Mouse (Mus musculus) heart, embryonic 15.5 days (tissue): ENCODE results near the gene Tiam1. TPM values are rescaled to one million over a fixed set of nuclear protein-coding genes. Genes with fewer than 3 reads are reported as not detected.

Experiments used
- ATAC-seq: fragments of 200-750 bp; cut with Nextera tagmentation; replicated peaks from 2 replicates; pipeline ENCODE4 v1.8.0; 2017; ENCODE audit warnings: low read depth, moderate TSS enrichment; ENCODE audit not compliant: insufficient number of reproducible peaks, insufficient read depth, low FRiP score
- H3K27ac ChIP-seq: fragments of 300-500 bp; sonication (generic); 2 replicates; pipeline ENCODE4 v1.5.1; 2015; ENCODE audit warnings: mild to moderate bottlenecking, inconsistent platforms
- H3K27me3 ChIP-seq: fragments of 300-500 bp; sonication (generic); 2 replicates; pipeline ENCODE4 v1.6.1; 2015; ENCODE audit warnings: inconsistent platforms
- H3K36me3 ChIP-seq: fragments of 300-500 bp; sonication (generic); 2 replicates; pipeline ENCODE4 v1.6.1; 2015; ENCODE audit warnings: mild to moderate bottlenecking, inconsistent platforms
- H3K4me1 ChIP-seq: fragments of 300-500 bp; sonication (generic); replicated peaks from 2 replicates; pipeline ENCODE4 v1.6.1; 2015; ENCODE audit warnings: inconsistent platforms
- H3K4me2 ChIP-seq: fragments of 300-500 bp; sonication (generic); 2 replicates; pipeline ENCODE4 v1.6.1; 2015; ENCODE audit warnings: inconsistent platforms, mild to moderate bottlenecking, moderate library complexity
- H3K4me3 ChIP-seq: fragments of 300-500 bp; sonication (generic); 2 replicates; pipeline ENCODE4 v1.5.1; 2015; ENCODE audit warnings: mild to moderate bottlenecking, inconsistent platforms
- H3K9ac ChIP-seq: fragments of 300-500 bp; sonication (generic); 2 replicates; pipeline ENCODE4 v1.6.1; 2015; ENCODE audit warnings: mild to moderate bottlenecking, inconsistent platforms
- H3K9me3 ChIP-seq: fragments of 300-500 bp; sonication (generic); replicated peaks from 2 replicates; pipeline ENCODE4 v1.6.1; 2016; ENCODE audit warnings: inconsistent platforms
- WGBS: fragments of 180-500 bp; shearing (Covaris S2); methylation state at CpG from one replicate; pipeline ENCODE4 v1.1.7; 2015; ENCODE audit warnings: mixed read lengths; 5-methylcytosine and 5-hydroxymethylcytosine counted together
- polyA plus RNA-seq: library from polyadenylated mRNA; unstranded; fragments of >200 nt; fragmentation: Nextera tagmentation; extraction: Ambion mirVana; gene quantifications from 2 replicates; pipeline ENCODE4 v1.2.1, GENCODE M21; 2015

Tiam1 gene
- polyA plus RNA-seq, 1 experiment from 2014 or later: 7.6 TPM

GRCm38 (mm10) chr16:89830221-89830648 lies 313.3 kb downstream of the Tiam1 start:
- Histone ChIP-seq H3K4me1 (peaks cover 34% of the 10 kb centered on the region), H3K4me2 (peak overlapping the region; percentile 53), H3K4me3 (peak overlapping the region; percentile 23), H3K9ac (peak overlapping the region; percentile 1; the same call in 1 of the 2 replicates), H3K36me3 (no peaks in the 10 kb centered on the region), H3K27ac (peak overlapping the region; percentile 61), H3K27me3 (no peaks in the 10 kb centered on the region), H3K9me3 (no peaks in the 10 kb centered on the region)
- WGBS: 19% methylated on average over 15 of the region's 15 CpGs
- peak; percentile 76 for ATAC-seq

DNA sequence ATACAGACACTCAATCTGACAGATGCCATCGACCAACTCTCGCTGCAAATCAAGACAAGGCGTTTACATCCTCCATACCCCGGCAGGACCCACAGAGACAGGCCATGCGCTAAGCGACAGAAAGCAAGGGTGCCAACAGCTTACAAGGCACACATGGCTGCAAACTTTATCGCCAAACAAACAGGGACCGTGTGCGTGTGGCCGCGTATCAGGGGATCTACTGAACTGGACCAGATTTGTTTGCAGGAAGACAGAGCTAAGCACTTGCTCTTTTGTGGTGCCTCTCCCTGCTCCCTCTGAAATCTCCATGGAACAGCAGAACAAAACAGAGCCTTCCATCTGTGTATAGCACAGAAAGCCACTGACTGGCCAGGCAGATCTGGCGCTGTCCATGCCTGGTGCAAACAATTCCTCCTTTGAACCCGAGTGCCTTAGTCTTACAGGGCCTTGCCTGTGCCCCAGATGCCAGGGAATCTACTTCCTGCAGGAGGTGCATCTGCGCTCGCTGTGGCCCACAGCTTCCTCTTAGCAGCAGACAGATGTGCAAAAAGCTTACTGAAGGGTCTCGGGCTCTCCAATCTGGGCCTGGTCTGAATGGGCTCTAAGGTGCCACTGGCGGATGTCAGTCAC lies 316.0 kb downstream of the Tiam1 start:
- no peak for ATAC-seq
- Histone ChIP-seq H3K9me3 (no peaks in the 10 kb centered on the region), H3K36me3 (no peaks in the 10 kb centered on the region), H3K9ac (no peak overlapping the region), H3K27me3 (no peaks in the 10 kb centered on the region), H3K4me2 (no peak overlapping the region), H3K27ac (0 out of 2 replicates have a peak overlapping the region, but pooled peaks have one; percentile 12), H3K4me1 (peaks cover 34% of the 10 kb centered on the region), H3K4me3 (no peak overlapping the region)
- 55% methylated on average over 17 of the region's 17 CpGs for WGBS

- 36% methylated on average over 12 of the region's 12 CpGs for WGBS
- Histone ChIP-seq H3K4me2 (no peak overlapping the region), H3K4me1 (peaks cover 31% of the 10 kb centered on the region)
Measured at GRCm38 (mm10) chr16:89825875-89826274, 317.7 kb downstream of the Tiam1 start.

GRCm38 (mm10) chr16:89822882-89823281 lies 320.7 kb downstream of the Tiam1 start:
- WGBS: 88% methylated on average over 6 of the region's 6 CpGs
- no peaks in the 10 kb centered on the region for H3K9me3 ChIP-seq
- H3K9ac ChIP-seq: no peak overlapping the region

More at GRCm38 (mm10) chr16:89825875-89826274, 317.7 kb downstream of the Tiam1 start:
- Histone ChIP-seq H3K9ac (no peak overlapping the region), H3K9me3 (no peaks in the 10 kb centered on the region), H3K27ac (no peak overlapping the region), H3K36me3 (no peaks in the 10 kb centered on the region), H3K4me3 (no peak overlapping the region), H3K27me3 (no peaks in the 10 kb centered on the region)
- no peak; the same call in 1 of the 2 replicates for ATAC-seq

DNA sequence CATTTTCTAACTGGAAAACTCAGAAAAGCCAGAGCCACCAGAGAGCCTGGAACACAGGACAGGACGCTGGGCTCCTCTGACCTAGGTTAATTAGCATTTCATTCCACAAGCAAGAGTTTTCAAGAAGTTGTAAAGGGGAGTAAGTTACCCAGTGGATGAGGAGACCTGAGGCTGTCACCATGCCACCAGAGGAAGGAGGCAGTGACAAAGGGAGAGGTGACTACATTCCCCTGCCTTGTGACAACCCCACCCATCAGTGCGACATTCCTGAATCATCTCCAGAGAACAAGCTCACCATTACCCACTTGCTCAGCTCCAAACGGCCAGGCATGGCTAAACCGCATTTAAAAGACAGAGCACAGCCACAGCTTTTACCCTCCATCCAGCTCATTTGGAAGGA lies 324.9 kb downstream of the Tiam1 start:
- no peak overlapping the region for H3K9ac ChIP-seq
- peaks cover 26% of the 10 kb centered on the region for H3K4me1 ChIP-seq
- H3K36me3 ChIP-seq: no peaks in the 10 kb centered on the region
- H3K4me3 ChIP-seq: peak overlapping the region; percentile 50
- 0 out of 2 replicates have a peak, but pooled peaks cover 11% of the 10 kb centered on the region for H3K27me3 ChIP-seq
- peak overlapping the region; percentile 93 for H3K4me2 ChIP-seq
- ATAC-seq: no peak
- no peaks in the 10 kb centered on the region for H3K9me3 ChIP-seq
- no peak overlapping the region for H3K27ac ChIP-seq
- WGBS: 34% methylated on average over 4 of the region's 4 CpGs

More at GRCm38 (mm10) chr16:89822882-89823281, 320.7 kb downstream of the Tiam1 start:
- H3K4me3 ChIP-seq: no peak overlapping the region
- H3K4me1 ChIP-seq: peaks cover 19% of the 10 kb centered on the region
- H3K27ac ChIP-seq: no peak overlapping the region
- H3K27me3 ChIP-seq: 0 out of 2 replicates have a peak, but pooled peaks cover 11% of the 10 kb centered on the region
- no peaks in the 10 kb centered on the region for H3K36me3 ChIP-seq
- no peak overlapping the region for H3K4me2 ChIP-seq
- no peak for ATAC-seq

DNA sequence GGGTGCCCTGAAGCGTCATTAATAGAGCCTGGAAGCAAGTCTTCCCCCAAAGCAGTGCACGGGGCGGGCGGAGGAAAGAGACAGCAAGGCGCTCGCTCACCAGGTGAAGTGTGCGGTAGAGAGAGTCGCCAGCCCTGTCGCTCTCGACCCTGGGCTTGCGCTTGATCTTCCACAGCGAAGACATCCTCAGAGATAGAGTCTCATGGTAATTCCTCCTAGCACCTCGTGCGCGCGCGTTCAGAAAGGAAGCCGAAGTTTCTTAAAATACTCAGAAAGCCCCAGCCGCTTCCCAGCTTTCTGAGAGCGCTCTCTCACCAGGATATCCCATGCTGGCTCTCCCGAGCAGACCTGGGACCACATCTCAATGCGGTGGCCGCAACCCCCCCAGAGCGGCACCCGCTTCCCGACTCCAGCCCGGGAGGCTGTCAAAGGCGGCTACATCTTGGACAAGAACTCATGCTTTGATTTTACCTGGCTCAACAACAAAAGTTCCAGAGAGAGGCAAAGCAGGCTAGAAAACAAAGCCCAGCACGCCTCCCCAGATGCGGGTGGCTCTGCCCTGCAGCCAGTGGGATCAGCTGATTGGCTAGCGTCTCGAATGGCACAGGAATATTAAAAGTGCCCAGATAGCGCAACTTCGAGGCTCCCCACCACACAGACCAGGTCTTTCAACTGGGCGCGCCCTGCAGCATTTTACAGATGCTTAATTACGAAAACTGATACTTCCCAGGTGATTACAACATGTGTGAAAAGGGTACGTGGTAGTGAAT lies 325.5 kb downstream of the Tiam1 start:
- 0 out of 2 replicates have a peak, but pooled peaks have one; percentile 37 for ATAC-seq
- WGBS: 4% methylated on average over 38 of the region's 38 CpGs
- peak overlapping the region; percentile 93 for H3K4me2 ChIP-seq
- H3K36me3 ChIP-seq: no peaks in the 10 kb centered on the region
- peaks cover 26% of the 10 kb centered on the region for H3K4me1 ChIP-seq
- H3K27ac ChIP-seq: no peak overlapping the region
- H3K9ac ChIP-seq: peak overlapping the region; percentile 49
- H3K27me3 ChIP-seq: 0 out of 2 replicates have a peak, but pooled peaks cover 11% of the 10 kb centered on the region
- H3K4me3 ChIP-seq: peak overlapping the region; percentile 50
- no peaks in the 10 kb centered on the region for H3K9me3 ChIP-seq

DNA sequence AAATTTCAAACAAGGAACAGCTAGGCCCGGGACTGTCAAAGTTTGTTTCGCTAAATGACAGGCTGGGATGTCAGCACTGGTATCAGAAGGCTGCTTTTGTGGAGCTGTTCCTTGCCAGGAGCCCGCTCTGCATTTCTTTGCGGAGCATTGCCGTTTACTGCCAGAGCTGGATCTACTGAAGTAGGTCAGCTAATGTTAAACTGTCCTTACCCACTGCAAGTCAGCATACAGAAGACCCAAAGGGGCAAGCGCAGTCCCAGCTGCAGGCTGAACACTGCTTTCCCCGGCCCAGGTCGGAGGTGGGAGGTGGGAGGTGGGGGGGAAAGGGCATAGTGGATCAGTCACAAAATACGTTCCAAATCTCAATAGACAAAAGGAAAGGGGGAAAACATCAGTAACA lies 326.3 kb downstream of the Tiam1 start:
- Histone ChIP-seq H3K36me3 (no peaks in the 10 kb centered on the region), H3K4me3 (peak overlapping the region; percentile 50), H3K27ac (no peak overlapping the region), H3K9ac (0 out of 2 replicates have a peak overlapping the region, but pooled peaks have one; percentile 17), H3K27me3 (0 out of 2 replicates have a peak, but pooled peaks cover 11% of the 10 kb centered on the region), H3K4me1 (peaks cover 26% of the 10 kb centered on the region), H3K4me2 (peak overlapping the region; percentile 93), H3K9me3 (no peaks in the 10 kb centered on the region)
- ATAC-seq: no peak
- WGBS: 17% methylated on average over 9 of the region's 9 CpGs

DNA sequence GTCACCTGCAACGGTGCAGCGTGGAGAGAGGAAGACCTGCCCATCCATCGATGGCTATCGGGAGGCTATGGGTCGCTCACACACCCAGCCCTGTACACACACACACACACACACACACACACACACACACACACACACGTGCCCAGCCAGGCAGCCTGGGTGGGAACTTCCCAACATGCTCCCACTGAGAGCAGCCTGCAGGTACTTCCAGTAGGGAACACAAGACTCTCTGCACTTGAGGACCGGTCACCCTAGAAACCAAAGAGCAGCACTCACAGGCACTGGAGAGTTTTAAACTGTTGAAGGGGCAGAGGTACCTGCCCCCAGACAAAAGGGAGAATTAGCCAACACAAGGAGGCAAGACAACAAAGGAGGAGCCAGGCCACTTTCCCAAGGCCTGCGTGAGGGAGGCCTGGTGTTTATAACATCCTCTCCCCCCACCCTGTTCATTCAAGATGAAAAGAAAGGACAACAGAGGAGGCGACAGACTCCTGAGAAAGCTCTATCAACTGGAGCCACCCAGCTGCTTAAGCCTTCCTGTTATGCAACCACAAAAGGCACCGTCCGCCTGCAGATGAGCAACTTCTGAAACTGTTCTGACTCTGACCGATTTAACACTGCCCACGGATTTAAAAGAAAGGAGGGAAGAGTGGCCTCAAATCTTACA lies 326.9 kb downstream of the Tiam1 start:
- peaks cover 26% of the 10 kb centered on the region for H3K4me1 ChIP-seq
- H3K4me3 ChIP-seq: no peak overlapping the region
- no peak overlapping the region for H3K27ac ChIP-seq
- no peak for ATAC-seq
- 53% methylated on average over 13 of the region's 13 CpGs for WGBS
- H3K36me3 ChIP-seq: no peaks in the 10 kb centered on the region
- no peak overlapping the region for H3K9ac ChIP-seq
- peak overlapping the region; percentile 93; the same call in 1 of the 2 replicates for H3K4me2 ChIP-seq
- no peaks in the 10 kb centered on the region for H3K9me3 ChIP-seq
- H3K27me3 ChIP-seq: 0 out of 2 replicates have a peak, but pooled peaks cover 11% of the 10 kb centered on the region

DNA sequence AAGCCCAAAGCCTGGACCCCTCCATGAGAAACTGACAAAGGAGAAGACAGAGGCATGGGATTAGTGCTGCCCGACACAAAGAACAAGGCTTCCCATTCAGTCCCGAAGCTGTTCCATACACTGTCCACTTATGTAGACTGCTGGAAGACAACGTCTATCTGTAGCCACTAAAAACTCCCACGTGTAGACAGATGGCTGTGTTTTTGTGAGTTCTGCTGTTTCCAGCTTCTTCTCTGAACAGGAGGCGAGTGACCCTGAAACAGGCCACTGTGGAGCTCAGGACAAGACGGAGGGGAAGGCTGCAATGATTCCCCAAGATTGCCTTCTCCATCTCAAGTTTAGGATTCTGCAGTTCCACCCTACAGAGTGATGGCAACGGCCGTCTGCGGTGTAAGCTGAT lies 330.0 kb downstream of the Tiam1 start:
- H3K4me2 ChIP-seq: no peak overlapping the region
- H3K27ac ChIP-seq: no peak overlapping the region
- no peaks in the 10 kb centered on the region for H3K9me3 ChIP-seq
- H3K4me1 ChIP-seq: peaks cover 23% of the 10 kb centered on the region
- WGBS: 73% methylated on average over 9 of the region's 9 CpGs
- H3K27me3 ChIP-seq: 0 out of 2 replicates have a peak, but pooled peaks cover 2% of the 10 kb centered on the region
- no peak overlapping the region for H3K9ac ChIP-seq
- H3K4me3 ChIP-seq: no peak overlapping the region
- peaks cover 5% of the 10 kb centered on the region; the same call in 1 of the 2 replicates for H3K36me3 ChIP-seq
- no peak for ATAC-seq

- H3K27ac ChIP-seq: no peak overlapping the region
- no peaks in the 10 kb centered on the region for H3K9me3 ChIP-seq
- peaks cover 5% of the 10 kb centered on the region; the same call in 1 of the 2 replicates for H3K36me3 ChIP-seq
- no peak for ATAC-seq
- H3K4me2 ChIP-seq: no peak overlapping the region
- H3K27me3 ChIP-seq: no peaks in the 10 kb centered on the region
- WGBS: 78% methylated on average over 12 of the region's 12 CpGs
- no peak overlapping the region for H3K4me3 ChIP-seq
- H3K9ac ChIP-seq: no peak overlapping the region
- H3K4me1 ChIP-seq: peaks cover 19% of the 10 kb centered on the region
Measured at GRCm38 (mm10) chr16:89812891-89813290, 330.7 kb downstream of the Tiam1 start.

DNA sequence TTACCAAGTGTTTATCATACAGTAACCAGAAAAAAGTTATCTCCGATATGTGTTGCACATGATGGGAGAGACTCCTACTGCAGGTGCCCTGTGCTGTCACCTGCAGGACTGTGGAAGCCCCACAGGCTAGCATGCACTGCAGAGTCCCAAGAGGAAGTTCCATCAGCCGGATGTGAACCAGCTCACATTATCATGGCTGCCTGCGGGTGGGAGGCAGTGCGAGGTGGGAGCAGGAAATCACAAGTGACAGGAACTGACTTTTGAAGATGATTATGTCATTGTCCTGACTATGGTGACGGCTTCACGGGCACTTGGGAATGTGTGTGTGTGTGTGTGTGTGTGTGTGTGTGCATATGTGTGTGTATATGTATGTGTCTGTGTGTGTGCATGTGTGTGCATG lies 333.2 kb downstream of the Tiam1 start:
- no peak overlapping the region for H3K4me2 ChIP-seq
- no peaks in the 10 kb centered on the region for H3K27me3 ChIP-seq
- H3K36me3 ChIP-seq: peaks cover 5% of the 10 kb centered on the region; the same call in 1 of the 2 replicates
- H3K4me1 ChIP-seq: peaks cover 6% of the 10 kb centered on the region; the same call in 1 of the 2 replicates
- no peak overlapping the region for H3K27ac ChIP-seq
- 87% methylated on average over 6 of the region's 6 CpGs for WGBS
- H3K9ac ChIP-seq: no peak overlapping the region
- no peaks in the 10 kb centered on the region for H3K9me3 ChIP-seq
- no peak for ATAC-seq
- no peak overlapping the region for H3K4me3 ChIP-seq
